Mouse (Mus musculus): ENCODE results near the gene Sumf1.

The Sumf1 gene

GRCm38 (mm10) chr6:108093449-108093848, 91.9 kb downstream of the Sumf1 start:
- in situ Hi-C loops (cut with MboI, MseI): loop anchor here (10.0 kb wide), 1 partner anchor 641 kb away; no protein-coding TSS in a partner anchor

- in situ Hi-C loops (cut with MboI, MseI): loop anchor here (10.0 kb wide), 1 partner anchor 642 kb away; no protein-coding TSS in a partner anchor
Measured at GRCm38 (mm10) chr6:108092646-108093045, 92.7 kb downstream of the Sumf1 start.

- in situ Hi-C loops (cut with MboI, MseI): loop anchor here (10.0 kb wide), 1 partner anchor 644 kb away; no protein-coding TSS in a partner anchor
Measured at GRCm38 (mm10) chr6:108091296-108091695, 94.1 kb downstream of the Sumf1 start.

- in situ Hi-C loops (cut with MboI, MseI): no loop called here
Measured at GRCm38 (mm10) chr6:108075857-108076256, 109.5 kb downstream of the Sumf1 start.

GRCm38 (mm10) chr6:108074624-108075023, 110.8 kb downstream of the Sumf1 start:
- in situ Hi-C loops (cut with MboI, MseI): no loop called here

- in situ Hi-C loops (cut with MboI, MseI): no loop called here
Measured at GRCm38 (mm10) chr6:108073931-108074330, 111.5 kb downstream of the Sumf1 start.

GRCm38 (mm10) chr6:108073071-108073470, 112.3 kb downstream of the Sumf1 start:
- in situ Hi-C loops (cut with MboI, MseI): no loop called here

- in situ Hi-C loops (cut with MboI, MseI): no loop called here
Measured at GRCm38 (mm10) chr6:108070947-108071346, 114.4 kb downstream of the Sumf1 start.

GRCm38 (mm10) chr6:108065583-108065982, 119.8 kb downstream of the Sumf1 start:
- in situ Hi-C loops (cut with MboI, MseI): no loop called here

GRCm38 (mm10) chr6:108064918-108065526, 120.4 kb downstream of the Sumf1 start, which contains the start of gene Setmar:
Gene Setmar (plus strand): TSS chr6:108065045.
- in situ Hi-C loops (cut with MboI, MseI): loop anchor here (5.0 kb wide), 1 partner anchor 1273 kb away; no protein-coding TSS in a partner anchor

GRCm38 (mm10) chr6:108061121-108061520, 124.3 kb downstream of the Sumf1 start:
- in situ Hi-C loops (cut with MboI, MseI): loop anchor here (5.0 kb wide), 1 partner anchor 1269 kb away; no protein-coding TSS in a partner anchor

- in situ Hi-C loops (cut with MboI, MseI): no loop called here
Measured at GRCm38 (mm10) chr6:108058066-108058465, 127.3 kb downstream of the Sumf1 start.

GRCm38 (mm10) chr6:108057353-108057752, 128.0 kb downstream of the Sumf1 start:
- in situ Hi-C loops (cut with MboI, MseI): no loop called here

All from T-helper 1 cell (primary cell).